Mouse (Mus musculus): ENCODE measurements around the gene Hs6st1. TPM values are rescaled to one million over a fixed set of nuclear protein-coding genes. Genes with fewer than 3 reads are reported as not detected.

Gene Hs6st1
- polyA plus RNA-seq, 1 experiment from 2014 or later = 4.4 TPM

GRCm38 (mm10) chr1:36053566-36053965 is 14.6 kb upstream of the Hs6st1 start:
- Histone ChIP-seq H3K9ac (ENCODE audit: low read length) (no peak overlapping the region), H3K27me3 (ENCODE audit: control insufficient read depth, insufficient read depth, low read depth, low read length) (no peaks in the 10 kb centered on the region), H3K4me1 (replicated peaks; ENCODE audit: control insufficient read depth, insufficient read depth, low read length) (no peaks in the 10 kb centered on the region), H3K4me3 (ENCODE audit: low read length) (no peak overlapping the region), H3K4me2 (ENCODE audit: low read depth, low read length) (no peak overlapping the region), H3K27ac (ENCODE audit: low read length) (no peak overlapping the region), H3K9me3 (ENCODE audit: control insufficient read depth, low read length) (no peaks in the 10 kb centered on the region), H3K36me3 (ENCODE audit: control insufficient read depth, insufficient read depth, low read length) (no peaks in the 10 kb centered on the region)
- ATAC-seq (ENCODE audit: low read depth) = no peak
- 98% methylated on average over 2 of the region's 2 CpGs for WGBS

GRCm38 (mm10) chr1:36054182-36054966 is 13.8 kb upstream of the Hs6st1 start:
- Histone ChIP-seq H3K9me3 (ENCODE audit: control insufficient read depth, low read length) (no peaks in the 10 kb centered on the region), H3K4me1 (replicated peaks; ENCODE audit: control insufficient read depth, insufficient read depth, low read length) (no peaks in the 10 kb centered on the region; the same call in 1 of the 2 replicates), H3K27ac (ENCODE audit: low read length) (no peak overlapping the region), H3K27me3 (ENCODE audit: control insufficient read depth, insufficient read depth, low read depth, low read length) (no peaks in the 10 kb centered on the region), H3K9ac (ENCODE audit: low read length) (no peak overlapping the region), H3K4me3 (ENCODE audit: low read length) (no peak overlapping the region), H3K4me2 (ENCODE audit: low read depth, low read length) (no peak overlapping the region), H3K36me3 (ENCODE audit: control insufficient read depth, insufficient read depth, low read length) (no peaks in the 10 kb centered on the region)
- ATAC-seq (ENCODE audit: low read depth) = no peak
- 79% methylated on average over 9 of the region's 9 CpGs for WGBS

DNA sequence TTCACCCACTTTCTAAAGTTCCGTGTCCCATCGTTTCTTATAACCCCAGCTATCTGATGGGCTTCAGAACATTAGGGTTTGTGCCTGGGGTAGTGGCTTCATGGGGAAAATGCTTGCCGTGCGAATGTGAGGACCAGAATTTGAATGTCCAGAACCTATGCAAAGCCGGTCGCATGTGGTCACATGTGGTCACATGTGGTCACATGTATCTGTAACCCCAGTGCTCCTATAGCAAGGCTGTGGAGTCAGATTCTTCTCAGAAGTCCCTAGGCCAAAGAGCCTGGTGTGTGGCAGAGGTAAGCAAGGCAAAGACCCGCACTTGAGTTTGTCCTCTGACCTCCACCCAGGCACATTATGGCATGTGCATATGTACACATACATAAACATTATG is 13.2 kb upstream of the Hs6st1 start:
- Histone ChIP-seq H3K9ac (ENCODE audit: low read length) (no peak overlapping the region), H3K4me2 (ENCODE audit: low read depth, low read length) (no peak overlapping the region), H3K27ac (ENCODE audit: low read length) (no peak overlapping the region), H3K4me3 (ENCODE audit: low read length) (no peak overlapping the region), H3K4me1 (replicated peaks; ENCODE audit: control insufficient read depth, insufficient read depth, low read length) (no peaks in the 10 kb centered on the region; the same call in 1 of the 2 replicates), H3K27me3 (ENCODE audit: control insufficient read depth, insufficient read depth, low read depth, low read length) (no peaks in the 10 kb centered on the region), H3K36me3 (ENCODE audit: control insufficient read depth, insufficient read depth, low read length) (no peaks in the 10 kb centered on the region), H3K9me3 (ENCODE audit: control insufficient read depth, low read length) (no peaks in the 10 kb centered on the region)
- 90% methylated on average over 7 of the region's 7 CpGs for WGBS
- ATAC-seq (ENCODE audit: low read depth) = no peak

GRCm38 (mm10) chr1:36059351-36059750 is 8.8 kb upstream of the Hs6st1 start:
- Histone ChIP-seq H3K36me3 (ENCODE audit: control insufficient read depth, insufficient read depth, low read length) (no peaks in the 10 kb centered on the region), H3K4me3 (ENCODE audit: low read length) (no peak overlapping the region), H3K4me1 (replicated peaks; ENCODE audit: control insufficient read depth, insufficient read depth, low read length) (peaks cover 11% of the 10 kb centered on the region), H3K27ac (ENCODE audit: low read length) (peak overlapping the region; percentile 83), H3K27me3 (ENCODE audit: control insufficient read depth, insufficient read depth, low read depth, low read length) (no peaks in the 10 kb centered on the region), H3K9me3 (ENCODE audit: control insufficient read depth, low read length) (no peaks in the 10 kb centered on the region), H3K4me2 (ENCODE audit: low read depth, low read length) (no peak overlapping the region), H3K9ac (ENCODE audit: low read length) (no peak overlapping the region)
- 84% methylated on average over 6 of the region's 6 CpGs for WGBS
- no peak for ATAC-seq (ENCODE audit: low read depth)

DNA sequence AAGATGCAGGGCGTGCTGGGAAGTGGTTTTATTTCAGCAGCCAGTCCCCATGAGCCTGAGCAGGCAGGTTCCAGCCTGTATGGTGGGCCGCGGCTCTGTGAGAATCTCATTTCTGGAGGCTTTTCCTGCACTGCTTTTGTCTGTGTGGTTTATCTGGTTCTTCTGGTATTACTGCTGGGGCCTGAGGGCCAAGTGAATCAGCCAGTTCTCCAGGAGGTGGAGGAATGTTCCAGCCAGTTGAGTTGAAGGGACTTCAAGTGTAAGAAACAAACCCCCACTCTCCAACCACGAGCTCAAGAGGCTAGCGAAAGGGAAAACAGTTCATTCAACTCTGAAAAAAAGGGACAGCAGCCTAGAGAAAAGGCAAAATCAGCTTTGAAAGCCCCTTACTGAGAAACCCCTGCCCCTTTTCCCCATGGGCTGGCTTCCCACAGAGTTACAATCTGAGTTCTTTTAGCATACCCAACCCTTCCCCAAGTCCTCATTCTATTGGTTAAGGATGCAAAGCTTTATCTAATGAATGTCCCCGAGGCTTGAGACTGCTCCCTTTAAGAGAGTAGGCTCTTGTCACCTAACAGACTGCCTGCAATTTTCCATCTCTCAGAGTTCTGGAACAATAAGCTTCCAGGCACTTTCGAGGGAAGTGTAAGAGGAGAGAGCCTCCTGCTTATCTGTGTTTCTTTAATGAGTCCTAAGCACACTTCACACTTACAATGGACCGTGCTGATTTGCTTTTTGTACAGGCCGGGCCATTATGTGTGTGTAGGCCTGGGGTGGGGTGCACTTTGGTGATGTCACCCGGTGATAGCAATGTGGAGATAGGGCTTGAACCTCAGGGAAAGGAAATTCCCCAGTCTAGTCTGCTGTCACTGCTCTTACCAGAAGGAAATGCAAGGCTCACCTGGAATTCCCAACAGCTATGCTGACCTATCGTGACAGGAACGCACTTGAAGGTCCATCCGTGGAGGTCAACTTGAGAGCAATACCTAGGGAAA is 7.9 kb upstream of the Hs6st1 start:
- peak overlapping the region; percentile 83 for H3K27ac ChIP-seq (ENCODE audit: low read length)
- no peaks in the 10 kb centered on the region for H3K36me3 ChIP-seq (ENCODE audit: control insufficient read depth, insufficient read depth, low read length)
- no peak overlapping the region for H3K9ac ChIP-seq (ENCODE audit: low read length)
- WGBS = 38% methylated on average over 13 of the region's 13 CpGs
- no peaks in the 10 kb centered on the region for H3K27me3 ChIP-seq (ENCODE audit: control insufficient read depth, insufficient read depth, low read depth, low read length)
- peaks cover 18% of the 10 kb centered on the region for H3K4me1 ChIP-seq (replicated peaks; ENCODE audit: control insufficient read depth, insufficient read depth, low read length)
- H3K9me3 ChIP-seq (ENCODE audit: control insufficient read depth, low read length) = no peaks in the 10 kb centered on the region
- H3K4me2 ChIP-seq (ENCODE audit: low read depth, low read length) = no peak overlapping the region
- peak; percentile 82 for ATAC-seq (ENCODE audit: low read depth)
- no peak overlapping the region for H3K4me3 ChIP-seq (ENCODE audit: low read length)

- no peaks in the 10 kb centered on the region for H3K27me3 ChIP-seq (ENCODE audit: control insufficient read depth, insufficient read depth, low read depth, low read length)
- 75% methylated on average over 11 of the region's 11 CpGs for whole genome bisulfite sequencing
- ATAC-seq (ENCODE audit: low read depth) = no peak
- H3K36me3 ChIP-seq (ENCODE audit: control insufficient read depth, insufficient read depth, low read length) = no peaks in the 10 kb centered on the region
- H3K27ac ChIP-seq (ENCODE audit: low read length) = peak overlapping the region; percentile 83
- H3K4me1 ChIP-seq (replicated peaks; ENCODE audit: control insufficient read depth, insufficient read depth, low read length) = peaks cover 22% of the 10 kb centered on the region
- H3K9me3 ChIP-seq (ENCODE audit: control insufficient read depth, low read length) = no peaks in the 10 kb centered on the region
- H3K4me3 ChIP-seq (ENCODE audit: low read length) = no peak overlapping the region
- H3K9ac ChIP-seq (ENCODE audit: low read length) = no peak overlapping the region
- H3K4me2 ChIP-seq (ENCODE audit: low read depth, low read length) = no peak overlapping the region
These were observed 6.8 kb upstream of the Hs6st1 start for GRCm38 (mm10) chr1:36061211-36061915.

GRCm38 (mm10) chr1:36062088-36062805 is 6.0 kb upstream of the Hs6st1 start:
- no peak overlapping the region for H3K4me2 ChIP-seq (ENCODE audit: low read depth, low read length)
- H3K27ac ChIP-seq (ENCODE audit: low read length) = no peak overlapping the region
- 79% methylated on average over 11 of the region's 11 CpGs for WGBS
- H3K9me3 ChIP-seq (ENCODE audit: control insufficient read depth, low read length) = no peaks in the 10 kb centered on the region
- no peak overlapping the region for H3K9ac ChIP-seq (ENCODE audit: low read length)
- ATAC-seq (ENCODE audit: low read depth) = no peak
- H3K4me3 ChIP-seq (ENCODE audit: low read length) = no peak overlapping the region
- H3K36me3 ChIP-seq (ENCODE audit: control insufficient read depth, insufficient read depth, low read length) = no peaks in the 10 kb centered on the region
- peaks cover 22% of the 10 kb centered on the region for H3K4me1 ChIP-seq (replicated peaks; ENCODE audit: control insufficient read depth, insufficient read depth, low read length)
- H3K27me3 ChIP-seq (ENCODE audit: control insufficient read depth, insufficient read depth, low read depth, low read length) = no peaks in the 10 kb centered on the region

GRCm38 (mm10) chr1:36062826-36063640 is 5.2 kb upstream of the Hs6st1 start:
- H3K4me1 ChIP-seq (replicated peaks; ENCODE audit: control insufficient read depth, insufficient read depth, low read length) = peaks cover 25% of the 10 kb centered on the region
- WGBS = 75% methylated on average over 9 of the region's 9 CpGs
- H3K9ac ChIP-seq (ENCODE audit: low read length) = no peak overlapping the region

More at GRCm38 (mm10) chr1:36062826-36063640, 5.2 kb upstream of the Hs6st1 start:
- Histone ChIP-seq H3K9me3 (ENCODE audit: control insufficient read depth, low read length) (no peaks in the 10 kb centered on the region), H3K4me2 (ENCODE audit: low read depth, low read length) (no peak overlapping the region), H3K27me3 (ENCODE audit: control insufficient read depth, insufficient read depth, low read depth, low read length) (no peaks in the 10 kb centered on the region), H3K27ac (ENCODE audit: low read length) (no peak overlapping the region), H3K4me3 (ENCODE audit: low read length) (no peak overlapping the region), H3K36me3 (ENCODE audit: control insufficient read depth, insufficient read depth, low read length) (no peaks in the 10 kb centered on the region)
- no peak for ATAC-seq (ENCODE audit: low read depth)
